Comparison of ENCODE assay signal across 8 mouse cellular contexts in genomic region chr6:34176864-34177247, GRCm38 (mm10). TPM values are rescaled to one million over a fixed set of nuclear protein-coding genes. Genes with fewer than 3 reads are reported as not detected.
DNase-seq lines count a peak whose midpoint lies in the region; ATAC-seq and TF ChIP-seq lines count a peak whose summit lies in the region.

Gene Slc35b4 (minus strand): TSS chr6:34177111.

- peak within 1 kb of the TSS; percentile 45 for H3K27ac ChIP-seq in bone marrow macrophage, adult 2 months (ENCODE audit: insufficient read depth, low read depth, low read length)
- peak within 1 kb of the TSS; percentile 22 for H3K27ac ChIP-seq in embryonic fibroblast, embryonic 13.5 days (ENCODE audit: insufficient read depth, low read length)
- H3K27ac ChIP-seq in kidney, embryonic 14.5 days (ENCODE audit: low read depth, low read length): peak within 1 kb of the TSS; percentile 79
- H3K27ac ChIP-seq in limb, embryonic 15.5 days: peak within 1 kb of the TSS; percentile 86

- no peak for TF ChIP-seq CTCF in bone marrow macrophage, adult 2 months (IDR thresholded peaks at IDR 0.05; ENCODE audit: low read depth, low read length)
- TF ChIP-seq CTCF in embryonic fibroblast, embryonic 13.5 days (IDR thresholded peaks at IDR 0.05; ENCODE audit: borderline replicate concordance, insufficient read depth, low read length): no peak

- H3K4me3 ChIP-seq in bone marrow macrophage, adult 2 months (ENCODE audit: insufficient read depth, low read length): peak within 1 kb of the TSS; percentile 86
- H3K4me3 ChIP-seq in embryonic fibroblast, embryonic 13.5 days (ENCODE audit: insufficient read depth, low read length): peak within 1 kb of the TSS; percentile 94
- H3K4me3 ChIP-seq in kidney, embryonic 14.5 days (ENCODE audit: low read length): peak within 1 kb of the TSS; percentile 91
- H3K4me3 ChIP-seq in limb, embryonic 15.5 days: peak within 1 kb of the TSS; percentile 91

- WGBS in kidney, embryonic 14.5 days: under 1% methylated on average over 29 of the region's 29 CpGs
- WGBS in limb, embryonic 15.5 days: under 1% methylated on average over 29 of the region's 29 CpGs

- H3K27me3 ChIP-seq in kidney, embryonic 14.5 days (ENCODE audit: control insufficient read depth, insufficient read depth, low read length): no peaks in the 10 kb centered on the region
- no peaks in the 10 kb centered on the region for H3K27me3 ChIP-seq in limb, embryonic 15.5 days

- peaks cover 14% of the 10 kb centered on the region for H3K4me1 ChIP-seq in bone marrow macrophage, adult 2 months (ENCODE audit: control insufficient read depth, insufficient read depth, low read length)
- H3K4me1 ChIP-seq in embryonic fibroblast, embryonic 13.5 days (ENCODE audit: control insufficient read depth, insufficient read depth, low read length): no peaks in the 10 kb centered on the region
- peaks cover 8% of the 10 kb centered on the region; the same call in 1 of the 2 replicates for H3K4me1 ChIP-seq in kidney, embryonic 14.5 days (ENCODE audit: control insufficient read depth, insufficient read depth, low read length)
- peaks cover 5% of the 10 kb centered on the region; the same call in 1 of the 2 replicates for H3K4me1 ChIP-seq in limb, embryonic 15.5 days

- no peaks in the 10 kb centered on the region for H3K36me3 ChIP-seq in kidney, embryonic 14.5 days (ENCODE audit: control insufficient read depth, insufficient read depth, low read length)
- H3K36me3 ChIP-seq in limb, embryonic 15.5 days: no peaks in the 10 kb centered on the region

- H3K9me3 ChIP-seq in kidney, embryonic 14.5 days (ENCODE audit: control insufficient read depth, low read length): no peaks in the 10 kb centered on the region
- H3K9me3 ChIP-seq in limb, embryonic 15.5 days: no peaks in the 10 kb centered on the region

- ATAC-seq in kidney, embryonic 14.5 days (ENCODE audit: low FRiP score, low TSS enrichment): peak; percentile 99
- ATAC-seq in limb, embryonic 15.5 days (ENCODE audit: insufficient number of reproducible peaks, low FRiP score, low TSS enrichment, low read depth): peak; percentile 99

- peak within 1 kb of the TSS; percentile 89 for H3K9ac ChIP-seq in kidney, embryonic 14.5 days (ENCODE audit: low read depth, low read length)
- peak within 1 kb of the TSS; percentile 83 for H3K9ac ChIP-seq in limb, embryonic 15.5 days

- peak; percentile 96 for DNase-seq in A20 (ENCODE audit: low read depth, low spot score)
- DNase-seq in heart, adult 9 months (ENCODE audit: low spot score in 2 of 2): peak; percentile 93 to 95
- peak; percentile 80 to 81 for DNase-seq in monocyte, adult 2 months (ENCODE audit: low read depth in 1 of 2, low spot score in 2 of 2)
- DNase-seq in spleen, postnatal 36 days (ENCODE audit: low spot score in 2 of 2): peak; percentile 94 to 96

- peak within 1 kb of the TSS; percentile 51 for H3K4me2 ChIP-seq in kidney, embryonic 14.5 days (replicated peaks; ENCODE audit: low read depth, low read length)
- peak within 1 kb of the TSS; percentile 56 for H3K4me2 ChIP-seq in limb, embryonic 15.5 days

- no peak for TF ChIP-seq POLR2A in bone marrow macrophage, adult 2 months (IDR thresholded peaks at IDR 0.05; ENCODE audit: borderline replicate concordance, low read depth, low read length)
- TF ChIP-seq POLR2A in embryonic fibroblast, embryonic 13.5 days (IDR thresholded peaks at IDR 0.05; ENCODE audit: low read depth, low read length): peak; percentile 76

RNA-seq across cellular contexts. Expression of gene Slc35b4, which starts in this region (rescaled TPM):
- 35.2 and 39.4 TPM in 2 replicates for polyA plus RNA-seq in bone marrow macrophage, adult 2 months (2012; ENCODE audit: insufficient read depth, insufficient read length, missing spikeins)
- 51.3 and 55.4 TPM in 2 replicates for polyA plus RNA-seq in embryonic fibroblast, embryonic 13.5 days (2011; ENCODE audit: insufficient read length, low read depth, missing spikeins)
- polyA plus RNA-seq in kidney, embryonic 14.5 days (2014; fragmentation: Nextera tagmentation; extraction: Ambion mirVana): 28.4 and 64.8 TPM in 2 replicates
- 47.6 and 47.8 TPM in 2 replicates for polyA plus RNA-seq in limb, embryonic 15.5 days (2015; fragmentation: Nextera tagmentation; extraction: Ambion mirVana)

Comparison
In these comparisons a context has a peak if more than half of its experiments do, and no peak if none do; other contexts are left out.
1. Peak in every context shown above with its lines: DNase-seq, ATAC-seq, H3K4me3 ChIP-seq and H3K27ac ChIP-seq.
2. H3K27ac ChIP-seq: peak in every context shown above with its lines; median percentile 86 in limb, embryonic 15.5 days; 79 in kidney, embryonic 14.5 days; 45 in bone marrow macrophage, adult 2 months; 22 in embryonic fibroblast, embryonic 13.5 days.